Mouse (Mus musculus): ENCODE measurements around the gene Gm20388.

DNA sequence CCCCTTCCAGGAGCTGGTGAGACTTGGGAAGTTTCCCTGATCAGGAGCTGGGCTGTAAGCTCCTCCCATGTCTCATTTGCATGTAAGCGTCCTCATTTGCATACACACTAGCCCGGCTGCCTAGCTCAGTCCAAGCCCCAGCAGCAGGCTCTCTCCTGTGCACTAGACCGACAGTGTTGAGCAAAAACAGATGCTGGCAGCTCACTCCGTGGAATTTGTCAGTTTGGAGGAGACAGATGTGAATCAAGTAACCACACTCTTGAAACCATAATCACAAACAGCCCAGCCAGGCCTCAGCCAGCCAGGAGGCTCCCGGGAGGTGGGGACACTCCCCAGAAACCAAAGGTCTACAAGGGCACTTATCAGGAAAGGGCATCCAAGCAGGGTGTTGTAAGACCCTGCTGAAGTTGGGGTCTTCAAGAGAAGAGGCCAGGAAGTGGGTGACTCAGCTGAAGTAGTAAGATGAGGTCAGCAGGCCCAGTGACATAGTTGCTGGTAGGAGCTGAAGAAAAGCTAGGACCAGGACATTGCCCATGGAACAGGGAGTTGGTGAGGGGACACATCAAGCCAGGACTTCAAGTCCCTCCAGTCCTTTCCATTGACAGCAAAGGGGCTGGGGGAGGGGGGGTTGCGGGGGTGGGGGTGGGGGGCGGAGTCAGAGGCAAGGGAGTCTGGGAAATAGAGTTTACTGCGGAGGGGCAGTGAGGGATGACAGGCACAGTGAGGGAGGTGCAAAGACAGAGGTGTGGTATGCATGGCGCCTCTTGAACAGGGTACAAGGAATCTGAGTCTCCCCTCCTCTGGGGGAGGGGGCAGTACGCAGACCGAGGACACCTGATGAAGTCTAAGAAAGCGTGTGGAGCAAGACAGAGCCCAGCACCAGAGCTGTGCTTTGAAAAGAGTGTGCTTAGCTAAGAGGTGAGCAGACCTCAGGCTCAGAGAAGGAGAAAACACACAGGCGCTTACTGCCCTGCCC lies 306.5 kb downstream of the Gm20388 start:
- no peak for TF ChIP-seq CTCF (IDR thresholded peaks at IDR 0.05; ENCODE audit: extremely low read depth, insufficient read depth, low read length)
- no peak for TF ChIP-seq POLR2A (IDR thresholded peaks at IDR 0.05; ENCODE audit: extremely low read depth, insufficient read depth, low read length)

Measured in cortical plate, adult 2 months (tissue).